Mouse (Mus musculus) ES-Bruce4 (cell line): ENCODE measurements around the gene Cep164.

ENCODE experiments used
- CTCF ChIP-seq: IDR thresholded peaks from one replicate; pipeline ENCODE4 v1.8.1; 2011; ENCODE audit warnings: low read depth, low read length
- EP300 ChIP-seq: IDR thresholded peaks from 2 replicates; pipeline ENCODE4 v1.6.1; 2011; ENCODE audit warnings: low read depth, low read length; ENCODE audit not compliant: insufficient read depth
- POLR2A ChIP-seq: IDR thresholded peaks from one replicate; pipeline ENCODE4 v1.8.1; 2011; ENCODE audit warnings: low read length; ENCODE audit not compliant: insufficient read depth

- TF ChIP-seq EP300 (no peak), CTCF (no peak), POLR2A (no peak)
Observed at GRCm38 (mm10) chr9:45845541-45845940, 17.1 kb upstream of the Cep164 start.
